Mouse (Mus musculus) brain, adult 2 months (tissue): ENCODE results near the gene Cnp.

Experiments used
- DNase-seq: peaks from one replicate; pipeline ENCODE4 v3.0.0; 2011; ENCODE audit warnings: low read depth, low spot score

Gene Cnp

GRCm38 (mm10) chr11:100619982-100620381 is 45.3 kb downstream of the Cnp start, which contains the start of gene Dnajc7:
Gene Dnajc7 (minus strand): TSS chr11:100620168.
- DNase-seq: no peak

GRCm38 (mm10) chr11:100622714-100623113 is 48.0 kb downstream of the Cnp start:
- peak; percentile 98 for DNase-seq

GRCm38 (mm10) chr11:100623867-100624266 is 49.2 kb downstream of the Cnp start:
- no peak for DNase-seq

- DNase-seq: no peak
Measured at GRCm38 (mm10) chr11:100625754-100626700, 51.3 kb downstream of the Cnp start.

- peak; percentile 64 for DNase-seq
Measured at GRCm38 (mm10) chr11:100626701-100627195, 52.0 kb downstream of the Cnp start.

- DNase-seq: no peak
Measured at GRCm38 (mm10) chr11:100628056-100628455, 53.4 kb downstream of the Cnp start.

GRCm38 (mm10) chr11:100628862-100629352 is 54.2 kb downstream of the Cnp start:
- no peak for DNase-seq

- no peak for DNase-seq
Measured at GRCm38 (mm10) chr11:100634530-100634929, 59.8 kb downstream of the Cnp start.

GRCm38 (mm10) chr11:100640159-100640906 is 65.6 kb downstream of the Cnp start:
- peak; percentile 88 for DNase-seq
